In the genomic region with DNA sequence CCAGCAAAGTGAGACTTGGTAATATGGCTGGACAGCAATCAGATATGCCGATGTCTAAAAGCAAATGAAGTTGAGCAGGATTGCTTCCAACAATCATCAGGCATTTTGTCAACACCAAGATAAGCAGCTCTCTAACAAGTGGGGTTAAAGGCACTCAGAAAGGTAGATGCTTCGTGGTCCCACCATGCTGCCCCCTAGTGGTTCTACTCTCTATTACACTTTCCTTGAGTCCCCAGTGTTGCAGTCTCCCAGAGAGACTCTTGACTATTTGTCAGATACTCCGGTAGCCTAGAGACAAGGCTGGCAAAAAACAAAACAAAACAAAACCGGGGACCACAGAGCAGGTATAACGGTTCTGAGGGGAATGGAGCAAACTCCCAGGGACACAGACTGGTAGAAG, we compare ENCODE assay signal across 8 mouse cellular contexts. TPM values are rescaled to one million over a fixed set of nuclear protein-coding genes. Genes with fewer than 3 reads are reported as not detected.
DNase-seq lines count a peak whose midpoint lies in the region; ATAC-seq and TF ChIP-seq lines count a peak whose summit lies in the region.

No protein-coding gene starts in this region.

- in situ Hi-C loops in ES-E14 (cut with MboI; ENCODE audit: low sequenced_read_pairs in 2 of 2, unreplicated experiment in 2 of 2), result no loop called here

- H3K9me3 ChIP-seq in hindbrain, embryonic 11.5 days (ENCODE audit: control insufficient read depth, low read length), result no peaks in the 10 kb centered on the region
- H3K9me3 ChIP-seq in hindbrain, embryonic 16.5 days (ENCODE audit: control insufficient read depth, low read length), result no peaks in the 10 kb centered on the region
- no peaks in the 10 kb centered on the region for H3K9me3 ChIP-seq in ES-E14 (ENCODE audit: control insufficient read depth, insufficient read depth, low read depth, low read length)
- H3K9me3 ChIP-seq in forebrain, embryonic 11.5 days (ENCODE audit: control insufficient read depth, low read length), result no peaks in the 10 kb centered on the region

- H3K27me3 ChIP-seq in hindbrain, embryonic 11.5 days (ENCODE audit: control insufficient read depth, insufficient read depth, low read length), result no peaks in the 10 kb centered on the region
- H3K27me3 ChIP-seq in hindbrain, embryonic 16.5 days (replicated peaks; ENCODE audit: control insufficient read depth, insufficient read depth, low read length), result no peaks in the 10 kb centered on the region
- H3K27me3 ChIP-seq in forebrain, embryonic 11.5 days (ENCODE audit: control insufficient read depth, insufficient read depth, low read length), result no peaks in the 10 kb centered on the region

- 57% methylated on average over 5 of the region's 5 CpGs for WGBS in hindbrain, embryonic 11.5 days
- 58% methylated on average over 5 of the region's 5 CpGs for WGBS in hindbrain, embryonic 16.5 days
- WGBS in forebrain, embryonic 11.5 days, result 63% methylated on average over 5 of the region's 5 CpGs

- H3K27ac ChIP-seq in hindbrain, embryonic 11.5 days (ENCODE audit: low read depth, low read length), result no peak overlapping the region
- H3K27ac ChIP-seq in hindbrain, embryonic 16.5 days (ENCODE audit: low read depth, low read length), result no peak overlapping the region
- H3K27ac ChIP-seq in ES-E14 (ENCODE audit: insufficient read depth, low read depth, low read length, poor library complexity, severe bottlenecking), result no peak overlapping the region
- no peak overlapping the region for H3K27ac ChIP-seq in forebrain, embryonic 11.5 days (ENCODE audit: low read depth, low read length)

- H3K36me3 ChIP-seq in hindbrain, embryonic 11.5 days (ENCODE audit: control insufficient read depth, insufficient read depth, low read length), result no peaks in the 10 kb centered on the region
- H3K36me3 ChIP-seq in hindbrain, embryonic 16.5 days (ENCODE audit: control insufficient read depth, insufficient read depth, low read length), result no peaks in the 10 kb centered on the region
- H3K36me3 ChIP-seq in ES-E14 (ENCODE audit: control insufficient read depth, insufficient read depth, low read length, poor library complexity, severe bottlenecking), result no peaks in the 10 kb centered on the region
- H3K36me3 ChIP-seq in forebrain, embryonic 11.5 days (ENCODE audit: control insufficient read depth, insufficient read depth, low read length), result no peaks in the 10 kb centered on the region

- ATAC-seq in hindbrain, embryonic 11.5 days (ENCODE audit: low FRiP score), result no peak
- no peak for ATAC-seq in hindbrain, embryonic 16.5 days
- ATAC-seq in forebrain, embryonic 11.5 days (replicated peaks; ENCODE audit: low FRiP score), result no peak

- no peaks in the 10 kb centered on the region for H3K4me1 ChIP-seq in hindbrain, embryonic 11.5 days (replicated peaks; ENCODE audit: control insufficient read depth, insufficient read depth, low read length)
- H3K4me1 ChIP-seq in hindbrain, embryonic 16.5 days (ENCODE audit: control insufficient read depth, insufficient read depth, low read depth, low read length), result no peaks in the 10 kb centered on the region
- H3K4me1 ChIP-seq in ES-E14 (ENCODE audit: control insufficient read depth in 2 of 2, insufficient read depth in 2 of 2, low read length in 2 of 2, poor library complexity in 1 of 2), result peaks cover 1 to 2% of the 10 kb centered on the region in 2 experiments; a peak in 1 of 4 replicates
- no peaks in the 10 kb centered on the region for H3K4me1 ChIP-seq in forebrain, embryonic 11.5 days (replicated peaks; ENCODE audit: control insufficient read depth, insufficient read depth, low read length)

- no peak overlapping the region for H3K9ac ChIP-seq in hindbrain, embryonic 11.5 days (ENCODE audit: low read depth, low read length)
- H3K9ac ChIP-seq in hindbrain, embryonic 16.5 days (ENCODE audit: low read depth, low read length), result no peak overlapping the region
- no peak overlapping the region for H3K9ac ChIP-seq in ES-E14 (ENCODE audit: insufficient read depth, low read depth, low read length, poor library complexity, severe bottlenecking)
- H3K9ac ChIP-seq in forebrain, embryonic 11.5 days (ENCODE audit: low read length), result no peak overlapping the region

- peak; percentile 31 for DNase-seq in hindbrain, embryonic 11.5 days (ENCODE audit: low spot score)
- DNase-seq in ES-E14 (ENCODE audit: low read depth, low spot score), result peak; percentile 64
- DNase-seq in cerebellum, adult 9-10 months, result peak; percentile 39
- DNase-seq in lung, postnatal 10 days, result peak; percentile 30
- no peak for DNase-seq in Muller cell, postnatal 12 days (ENCODE audit: inconsistent ontology term)
- DNase-seq in forebrain, embryonic 11.5 days (ENCODE audit: low spot score), result no peak
- DNase-seq in right cerebral cortex, postnatal 14 days, result no peak

- no peak overlapping the region for H3K4me3 ChIP-seq in hindbrain, embryonic 11.5 days (ENCODE audit: low read depth, low read length)
- no peak overlapping the region for H3K4me3 ChIP-seq in hindbrain, embryonic 16.5 days (ENCODE audit: low read length)
- no peak overlapping the region for H3K4me3 ChIP-seq in ES-E14 (ENCODE audit: insufficient read depth in 1 of 2, low read depth in 1 of 2, low read length in 2 of 2, poor library complexity in 1 of 2, severe bottlenecking in 1 of 2)
- H3K4me3 ChIP-seq in forebrain, embryonic 11.5 days (ENCODE audit: low read depth, low read length), result no peak overlapping the region

- no peak overlapping the region for H3K4me2 ChIP-seq in hindbrain, embryonic 11.5 days (replicated peaks; ENCODE audit: low read depth, low read length)
- H3K4me2 ChIP-seq in hindbrain, embryonic 16.5 days (ENCODE audit: low read length), result no peak overlapping the region
- no peak overlapping the region for H3K4me2 ChIP-seq in forebrain, embryonic 11.5 days (ENCODE audit: low read depth, low read length, severe bottlenecking)

TF ChIP-seq in ES-E14, 5 proteins besides CTCF, POLR2A, EP300 and RAD21:
- TF ChIP-seq ZNF384 (IDR thresholded peaks at IDR 0.05; ENCODE audit: low read depth, low read length) (no peak), CHD2 (IDR thresholded peaks at IDR 0.05; ENCODE audit: low read depth, low read length) (no peak), HCFC1 (IDR thresholded peaks at IDR 0.05; ENCODE audit: borderline replicate concordance, insufficient read depth, low read length) (no peak), MAFK (IDR thresholded peaks at IDR 0.05; ENCODE audit: insufficient read depth, low read depth, low read length) (no peak), ZC3H11A (IDR thresholded peaks at IDR 0.05; ENCODE audit: borderline replicate concordance, low read depth, low read length) (no peak)

RNA-seq across cellular contexts. Expression of a gene that starts 21.3 kb away (rescaled TPM):
- 38.4 and 50.4 TPM in 2 replicates for polyA plus RNA-seq in hindbrain, embryonic 11.5 days (2014; fragmentation: Nextera tagmentation; extraction: Ambion mirVana)
- polyA plus RNA-seq in hindbrain, embryonic 16.5 days (2015; fragmentation: Nextera tagmentation; extraction: Ambion mirVana), result 21.3 and 25.3 TPM in 2 replicates
- 43.6 and 62.8 TPM in 2 replicates for total RNA-seq in ES-E14 (2012; rRNA removed)
- 43.8 and 48.7 TPM in 2 replicates for polyA plus RNA-seq in forebrain, embryonic 11.5 days (2014; fragmentation: Nextera tagmentation; extraction: Ambion mirVana)

RNA-seq across cellular contexts. Expression of a gene that starts 60.0 kb away (rescaled TPM):
- polyA plus RNA-seq in hindbrain, embryonic 11.5 days (2014; fragmentation: Nextera tagmentation; extraction: Ambion mirVana), result 82.1 and 84.8 TPM in 2 replicates
- 105 and 113 TPM in 2 replicates for polyA plus RNA-seq in hindbrain, embryonic 16.5 days (2015; fragmentation: Nextera tagmentation; extraction: Ambion mirVana)
- 29.0 and 40.3 TPM in 2 replicates for total RNA-seq in ES-E14 (2012; rRNA removed)
- polyA plus RNA-seq in forebrain, embryonic 11.5 days (2014; fragmentation: Nextera tagmentation; extraction: Ambion mirVana), result 57.1 and 57.2 TPM in 2 replicates

Comparison
In these comparisons a context has a peak if more than half of its experiments do, and no peak if none do; other contexts are left out.
1. DNase-seq: peak in hindbrain, embryonic 11.5 days (single experiment), ES-E14 (single experiment), cerebellum, adult 9-10 months (single experiment) and lung, postnatal 10 days (single experiment); none in Muller cell, postnatal 12 days (single experiment), forebrain, embryonic 11.5 days (single experiment) and right cerebral cortex, postnatal 14 days (single experiment).